Mouse (Mus musculus) megakaryocyte progenitor cell, adult 5-6 weeks (primary cell): ENCODE data around the gene Rab5c. TPM values are rescaled to one million over a fixed set of nuclear protein-coding genes. Genes with fewer than 3 reads are reported as not detected.

Experiments used
- ATAC-seq: replicated peaks from 2 replicates; pipeline ENCODE4 v1.8.0; 2016; ENCODE audit warnings: mild to moderate bottlenecking, moderate TSS enrichment, inconsistent platforms; ENCODE audit not compliant: poor library complexity
- total RNA-seq, 2 experiments: library from RNA; stranded (forward) in 1 of 2; stranded (reverse) in 1 of 2; fragments of 157-497, 149-512 nt in 1 of 2; fragments of 200-1000 nt in 1 of 2; gene quantifications; 2 replicates each; pipeline versions ENCODE4 v1.2.3 to v1.2.4; 2015 to 2017

Gene Rab5c
- total RNA-seq, 2 experiments from 2014 or later: 105 to 129 TPM

DNA sequence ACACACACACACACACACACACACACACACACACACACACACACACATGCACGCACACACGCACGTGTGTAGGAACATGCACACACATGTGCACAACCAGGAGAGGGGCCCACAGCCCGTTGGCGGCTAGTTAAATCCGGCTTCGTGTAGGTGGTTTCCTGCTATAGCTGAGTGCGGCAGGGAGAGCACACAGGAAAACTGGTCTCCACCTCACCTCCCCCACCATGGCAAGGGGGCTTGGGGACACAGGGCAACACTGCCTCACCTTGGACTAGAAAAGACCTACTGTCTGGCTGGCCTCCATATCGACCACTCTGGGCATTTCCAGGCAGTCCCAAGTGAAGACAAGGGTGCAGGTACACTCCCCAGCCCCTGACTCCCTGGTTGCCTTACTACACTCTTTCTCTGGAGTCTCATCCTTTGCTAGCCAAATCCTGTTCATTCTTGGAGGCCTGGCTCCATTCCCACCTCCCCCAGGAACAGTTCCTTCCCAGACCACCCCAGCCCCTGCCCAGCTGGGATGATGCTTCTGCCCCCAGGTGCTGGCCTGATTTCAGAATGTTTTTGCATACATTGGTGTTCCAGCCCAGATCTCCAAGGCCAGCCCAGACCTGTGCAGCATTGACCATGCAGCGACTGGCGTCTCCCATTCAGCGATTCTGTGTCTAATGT lies 16.1 kb upstream of the Rab5c start:
- ATAC-seq: no peak

DNA sequence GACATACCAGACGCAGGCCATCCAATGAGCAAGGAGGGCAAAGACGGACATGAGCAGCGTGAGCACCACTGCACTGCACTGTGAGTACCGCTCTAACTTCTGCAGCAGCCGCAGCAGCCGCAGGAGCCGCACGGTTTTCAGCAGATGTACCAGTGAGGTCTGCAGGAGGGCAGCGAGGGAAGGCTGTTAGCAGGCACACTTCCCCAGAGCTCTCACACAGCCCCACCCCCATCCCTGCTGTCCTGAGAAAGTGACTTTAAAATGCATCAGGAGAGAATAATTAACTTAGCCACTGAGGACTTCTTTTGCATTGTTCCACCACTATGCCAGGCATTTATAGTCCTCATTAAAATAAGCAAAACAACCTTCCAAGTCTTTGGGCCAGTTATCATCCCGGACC lies 14.3 kb upstream of the Rab5c start:
- ATAC-seq: no peak

DNA sequence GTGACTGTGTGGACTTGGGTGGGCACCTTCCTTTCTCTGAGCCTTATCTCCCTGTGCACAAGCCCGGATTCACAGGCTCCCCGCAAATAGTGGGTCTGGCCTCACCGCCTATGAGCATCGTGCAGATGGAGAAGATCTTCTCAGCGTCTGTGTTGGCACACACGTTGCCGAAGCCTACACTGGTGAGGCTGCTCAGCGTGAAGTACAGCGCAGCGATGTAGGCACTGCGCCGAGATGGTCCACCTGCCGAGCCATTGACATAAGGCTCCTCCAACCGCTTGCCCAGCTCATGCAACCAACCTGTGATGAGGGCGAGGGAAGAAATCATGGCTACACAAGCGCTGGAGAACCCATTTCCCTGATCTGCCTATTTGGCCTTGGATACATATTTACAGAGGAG lies 12.1 kb upstream of the Rab5c start:
- ATAC-seq: no peak

DNA sequence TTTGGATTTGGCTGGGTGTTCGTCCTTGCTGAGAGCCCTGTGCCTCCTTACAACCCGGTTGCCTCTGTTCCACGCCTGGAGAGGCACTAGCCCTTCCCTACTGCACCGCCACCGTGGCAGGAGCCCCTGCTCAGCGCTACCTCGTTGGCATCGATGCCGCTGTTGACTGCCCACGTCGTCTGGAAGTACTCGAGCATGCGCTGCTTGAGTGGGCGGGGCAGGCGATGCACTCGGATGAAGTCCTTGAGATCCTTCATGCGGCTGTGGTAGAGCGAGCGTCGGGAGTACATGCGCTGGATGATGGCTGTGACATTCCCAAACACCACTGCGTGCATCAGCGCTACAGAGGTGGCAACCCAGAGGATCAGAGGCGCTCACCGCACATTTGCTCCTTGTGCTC lies 11.5 kb upstream of the Rab5c start:
- no peak for ATAC-seq

DNA sequence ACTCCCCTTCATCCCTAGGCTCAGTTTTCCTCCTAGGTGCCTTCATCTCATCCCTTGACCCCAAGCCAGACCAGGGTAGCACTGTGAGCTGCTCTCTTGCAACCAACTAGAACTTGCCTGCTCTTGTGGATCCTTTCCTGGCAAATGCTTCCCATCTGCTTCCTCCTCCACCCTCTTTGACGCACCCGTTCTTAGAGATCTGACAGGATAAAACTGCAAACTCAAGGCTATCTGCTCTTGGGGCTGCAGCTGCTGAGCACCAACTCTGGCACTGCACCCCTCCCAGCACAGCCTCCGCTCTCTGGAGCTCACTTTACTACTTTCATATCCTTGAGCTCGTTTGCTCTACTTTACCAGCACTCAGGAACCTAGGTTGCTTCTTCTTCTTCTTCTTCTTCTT lies 10.6 kb upstream of the Rab5c start:
- ATAC-seq: no peak

- ATAC-seq: no peak
Observed at GRCm38 (mm10) chr11:100747114-100747513, 9.1 kb upstream of the Rab5c start.

- no peak for ATAC-seq
Observed at GRCm38 (mm10) chr11:100746546-100746945, 8.5 kb upstream of the Rab5c start.

DNA sequence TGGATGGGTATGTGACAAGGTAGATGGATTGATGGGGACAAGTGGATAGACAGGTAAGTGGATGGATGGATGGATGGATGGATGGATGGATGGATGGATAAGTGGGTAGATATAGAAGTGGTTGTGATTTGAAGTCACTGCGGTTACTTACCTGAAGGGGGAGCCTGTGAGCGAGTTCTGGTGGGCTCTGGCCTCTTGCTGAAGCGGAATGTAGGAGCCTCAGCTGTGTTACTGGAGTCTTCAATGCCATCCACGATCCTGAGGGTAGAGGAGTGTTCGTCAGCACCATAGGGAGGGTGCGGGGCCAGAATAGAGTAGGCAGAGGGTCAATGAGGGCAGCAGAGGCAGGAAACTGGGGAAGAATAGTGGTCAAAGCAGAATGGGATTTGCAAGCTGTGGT lies 7.1 kb upstream of the Rab5c start:
- peak; percentile 84 for ATAC-seq

GRCm38 (mm10) chr11:100741348-100741747 lies 3.3 kb upstream of the Rab5c start:
- ATAC-seq: no peak

- no peak for ATAC-seq
Observed at GRCm38 (mm10) chr11:100738749-100739148, 734 bp upstream of the Rab5c start.

DNA sequence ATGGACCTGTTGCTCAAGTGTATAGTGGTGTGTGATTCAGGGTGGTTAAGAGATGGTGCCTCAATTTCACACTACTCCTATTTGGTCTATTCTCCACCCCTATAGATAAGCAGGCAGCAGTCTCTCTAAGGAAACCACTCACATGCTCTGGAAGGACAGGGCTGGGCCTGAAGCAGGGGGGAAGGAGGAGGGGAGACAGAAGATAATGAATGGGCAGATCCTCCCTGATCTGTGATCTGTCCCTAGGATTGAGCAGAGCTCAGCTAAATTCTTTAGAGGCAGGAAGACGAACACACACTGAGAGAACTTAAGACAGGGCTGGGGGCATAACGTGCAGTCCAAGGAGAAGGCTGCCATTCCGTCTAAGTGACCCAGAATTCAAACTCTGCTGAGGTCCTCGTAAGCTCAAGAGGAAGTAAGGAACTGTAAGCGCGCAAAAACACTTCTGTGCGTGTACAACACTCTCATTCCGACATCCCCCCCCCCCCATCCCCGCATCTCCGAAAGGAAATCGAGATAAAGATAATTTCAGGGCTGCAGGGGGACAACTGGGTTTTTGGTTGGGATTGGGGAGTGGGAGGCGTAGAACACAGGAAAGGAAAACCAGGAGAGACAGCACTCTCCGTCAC lies 796 bp downstream of the Rab5c start:
- ATAC-seq: peak; percentile 64

GRCm38 (mm10) chr11:100736746-100737080 lies 1.3 kb downstream of the Rab5c start:
- ATAC-seq: no peak

- no peak for ATAC-seq
Observed at GRCm38 (mm10) chr11:100735954-100736745, 1.9 kb downstream of the Rab5c start.

GRCm38 (mm10) chr11:100735134-100735865 lies 2.7 kb downstream of the Rab5c start:
- no peak for ATAC-seq

GRCm38 (mm10) chr11:100730477-100731205 lies 7.4 kb downstream of the Rab5c start:
- peak; percentile 34; the same call in 1 of the 2 replicates for ATAC-seq

GRCm38 (mm10) chr11:100729976-100730375 lies 8.0 kb downstream of the Rab5c start:
- no peak for ATAC-seq

DNA sequence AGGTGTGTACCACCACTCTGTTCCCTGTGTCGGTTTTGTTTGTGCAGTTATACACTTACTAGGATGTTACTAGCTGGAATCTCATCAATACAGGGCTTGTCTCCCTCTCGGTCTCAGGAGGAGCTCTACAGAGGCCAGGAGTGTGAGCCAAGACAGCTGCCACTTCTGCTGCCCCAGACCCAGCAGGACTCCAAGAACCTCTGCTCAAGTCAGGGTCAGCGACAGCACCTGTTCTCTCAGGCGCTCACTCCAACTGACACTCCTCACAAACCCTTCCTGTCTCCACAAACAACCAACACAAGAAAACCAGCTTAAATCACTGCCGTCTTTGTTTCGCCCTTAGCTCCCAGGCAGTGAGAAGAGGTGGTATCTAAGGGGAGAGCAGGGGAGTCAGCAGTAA lies 9.4 kb downstream of the Rab5c start:
- no peak for ATAC-seq

- ATAC-seq: no peak
Observed at GRCm38 (mm10) chr11:100727201-100727600, 10.8 kb downstream of the Rab5c start.

DNA sequence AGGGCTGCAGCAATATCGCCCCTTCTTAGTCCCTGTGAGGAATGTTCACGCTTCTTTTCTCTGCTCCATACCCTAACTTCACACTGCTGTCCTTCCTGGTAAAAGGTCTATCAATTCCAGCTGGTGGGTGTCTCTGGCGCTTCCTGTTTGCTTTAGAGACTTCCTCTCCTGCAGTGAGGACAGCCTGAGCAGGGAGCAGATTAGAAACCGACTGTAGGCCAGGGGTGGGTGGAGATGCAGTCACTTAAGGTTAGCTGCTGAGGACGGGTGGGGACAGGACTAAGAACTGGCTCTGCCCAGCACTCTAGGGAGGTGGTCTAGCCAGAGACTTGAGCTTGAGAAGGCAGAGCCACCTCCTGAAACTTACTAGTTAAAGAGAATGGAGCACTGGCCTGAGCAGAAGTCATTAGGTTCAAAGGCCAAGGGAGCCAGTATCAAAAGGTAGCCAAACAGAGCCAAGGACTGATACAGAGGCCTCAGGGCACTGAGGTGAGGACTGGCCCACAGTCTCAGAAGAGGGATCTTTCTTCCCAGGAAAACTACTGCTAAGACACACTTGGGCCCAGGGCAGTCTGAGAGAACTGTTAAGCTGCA lies 13.0 kb downstream of the Rab5c start:
- no peak; the same call in 1 of the 2 replicates for ATAC-seq

GRCm38 (mm10) chr11:100722493-100723028 lies 15.5 kb downstream of the Rab5c start:
- no peak for ATAC-seq
